Mouse (Mus musculus): ENCODE data around the gene Ccl6. TPM values are rescaled to one million over a fixed set of nuclear protein-coding genes. Genes with fewer than 3 reads are reported as not detected.

Ccl6 gene
- polyA plus RNA-seq, 1 experiment from 2014 or later = 1.3 TPM

- Histone ChIP-seq H3K9ac (ENCODE audit: low read depth, low read length) (no peak overlapping the region), H3K4me3 (ENCODE audit: low read depth, low read length) (no peak overlapping the region), H3K4me1 (replicated peaks; ENCODE audit: control insufficient read depth, insufficient read depth, low read length) (no peaks in the 10 kb centered on the region), H3K27ac (ENCODE audit: low read depth, low read length) (no peak overlapping the region), H3K4me2 (replicated peaks; ENCODE audit: low read depth, low read length) (no peak overlapping the region), H3K36me3 (ENCODE audit: control insufficient read depth, insufficient read depth, low read length) (no peaks in the 10 kb centered on the region), H3K9me3 (ENCODE audit: control insufficient read depth, low read length) (no peaks in the 10 kb centered on the region), H3K27me3 (ENCODE audit: control insufficient read depth, insufficient read depth, low read length) (no peaks in the 10 kb centered on the region)
- 85% methylated on average over 2 of the region's 2 CpGs for WGBS
- DNase-seq (ENCODE audit: low spot score) (no peak), ATAC-seq (ENCODE audit: low FRiP score) (no peak)
Measured at GRCm38 (mm10) chr11:83631065-83631464, 38.2 kb upstream of the Ccl6 start.

GRCm38 (mm10) chr11:83630630-83631029 lies 37.7 kb upstream of the Ccl6 start:
- Histone ChIP-seq H3K9me3 (ENCODE audit: control insufficient read depth, low read length) (no peaks in the 10 kb centered on the region), H3K4me1 (replicated peaks; ENCODE audit: control insufficient read depth, insufficient read depth, low read length) (no peaks in the 10 kb centered on the region), H3K4me2 (replicated peaks; ENCODE audit: low read depth, low read length) (no peak overlapping the region), H3K27ac (ENCODE audit: low read depth, low read length) (no peak overlapping the region), H3K36me3 (ENCODE audit: control insufficient read depth, insufficient read depth, low read length) (no peaks in the 10 kb centered on the region), H3K9ac (ENCODE audit: low read depth, low read length) (no peak overlapping the region), H3K27me3 (ENCODE audit: control insufficient read depth, insufficient read depth, low read length) (no peaks in the 10 kb centered on the region), H3K4me3 (ENCODE audit: low read depth, low read length) (no peak overlapping the region)
- DNase-seq (ENCODE audit: low spot score) (no peak), ATAC-seq (ENCODE audit: low FRiP score) (no peak)
- 85% methylated on average over 1 of the region's 1 CpGs for WGBS

- H3K4me3 ChIP-seq (ENCODE audit: low read depth, low read length) = no peak overlapping the region
- H3K27ac ChIP-seq (ENCODE audit: low read depth, low read length) = no peak overlapping the region
- no peaks in the 10 kb centered on the region for H3K27me3 ChIP-seq (ENCODE audit: control insufficient read depth, insufficient read depth, low read length)
- no peaks in the 10 kb centered on the region for H3K9me3 ChIP-seq (ENCODE audit: control insufficient read depth, low read length)
- H3K4me2 ChIP-seq (replicated peaks; ENCODE audit: low read depth, low read length) = no peak overlapping the region
- no peak for ATAC-seq (ENCODE audit: low FRiP score)
- DNase-seq (ENCODE audit: low spot score) = no peak
- 89% methylated on average over 9 of the region's 9 CpGs for WGBS
- H3K9ac ChIP-seq (ENCODE audit: low read depth, low read length) = no peak overlapping the region
- no peaks in the 10 kb centered on the region for H3K36me3 ChIP-seq (ENCODE audit: control insufficient read depth, insufficient read depth, low read length)
- no peaks in the 10 kb centered on the region for H3K4me1 ChIP-seq (replicated peaks; ENCODE audit: control insufficient read depth, insufficient read depth, low read length)
Measured at GRCm38 (mm10) chr11:83628808-83629207, 35.9 kb upstream of the Ccl6 start.

GRCm38 (mm10) chr11:83623586-83623985 lies 30.7 kb upstream of the Ccl6 start:
- Histone ChIP-seq H3K9me3 (ENCODE audit: control insufficient read depth, low read length) (no peaks in the 10 kb centered on the region), H3K4me1 (replicated peaks; ENCODE audit: control insufficient read depth, insufficient read depth, low read length) (no peaks in the 10 kb centered on the region), H3K4me2 (replicated peaks; ENCODE audit: low read depth, low read length) (no peak overlapping the region), H3K27ac (ENCODE audit: low read depth, low read length) (no peak overlapping the region), H3K27me3 (ENCODE audit: control insufficient read depth, insufficient read depth, low read length) (no peaks in the 10 kb centered on the region), H3K36me3 (ENCODE audit: control insufficient read depth, insufficient read depth, low read length) (no peaks in the 10 kb centered on the region), H3K9ac (ENCODE audit: low read depth, low read length) (no peak overlapping the region), H3K4me3 (ENCODE audit: low read depth, low read length) (no peak overlapping the region)
- WGBS = 88% methylated on average over 3 of the region's 3 CpGs
- no peak for ATAC-seq (ENCODE audit: low FRiP score)
- no peak for DNase-seq (ENCODE audit: low spot score)

- DNase-seq (ENCODE audit: low spot score) = no peak
- Histone ChIP-seq H3K36me3 (ENCODE audit: control insufficient read depth, insufficient read depth, low read length) (no peaks in the 10 kb centered on the region), H3K9me3 (ENCODE audit: control insufficient read depth, low read length) (no peaks in the 10 kb centered on the region), H3K4me3 (ENCODE audit: low read depth, low read length) (no peak overlapping the region), H3K27ac (ENCODE audit: low read depth, low read length) (no peak overlapping the region), H3K9ac (ENCODE audit: low read depth, low read length) (no peak overlapping the region), H3K4me2 (replicated peaks; ENCODE audit: low read depth, low read length) (no peak overlapping the region), H3K27me3 (ENCODE audit: control insufficient read depth, insufficient read depth, low read length) (no peaks in the 10 kb centered on the region), H3K4me1 (replicated peaks; ENCODE audit: control insufficient read depth, insufficient read depth, low read length) (no peaks in the 10 kb centered on the region)
- no peak for ATAC-seq (ENCODE audit: low FRiP score)
- WGBS = 97% methylated on average over 1 of the region's 1 CpGs
Measured at GRCm38 (mm10) chr11:83619037-83619436, 26.1 kb upstream of the Ccl6 start.

- no peaks in the 10 kb centered on the region for H3K4me1 ChIP-seq (replicated peaks; ENCODE audit: control insufficient read depth, insufficient read depth, low read length)
- no peaks in the 10 kb centered on the region for H3K9me3 ChIP-seq (ENCODE audit: control insufficient read depth, low read length)
- no peak overlapping the region for H3K4me3 ChIP-seq (ENCODE audit: low read depth, low read length)
- no peaks in the 10 kb centered on the region for H3K27me3 ChIP-seq (ENCODE audit: control insufficient read depth, insufficient read depth, low read length)
- H3K4me2 ChIP-seq (replicated peaks; ENCODE audit: low read depth, low read length) = no peak overlapping the region
- ATAC-seq (ENCODE audit: low FRiP score) (no peak), DNase-seq (ENCODE audit: low spot score) (no peak)
- H3K27ac ChIP-seq (ENCODE audit: low read depth, low read length) = no peak overlapping the region
- H3K9ac ChIP-seq (ENCODE audit: low read depth, low read length) = no peak overlapping the region
- H3K36me3 ChIP-seq (ENCODE audit: control insufficient read depth, insufficient read depth, low read length) = no peaks in the 10 kb centered on the region
- WGBS = 64% methylated on average over 5 of the region's 5 CpGs
Measured at GRCm38 (mm10) chr11:83618238-83618637, 25.4 kb upstream of the Ccl6 start.

GRCm38 (mm10) chr11:83616586-83616985 lies 23.7 kb upstream of the Ccl6 start:
- no peak for DNase-seq (ENCODE audit: low spot score)
- no peaks in the 10 kb centered on the region for H3K4me1 ChIP-seq (replicated peaks; ENCODE audit: control insufficient read depth, insufficient read depth, low read length)
- 89% methylated on average over 1 of the region's 1 CpGs for WGBS
- no peak overlapping the region for H3K27ac ChIP-seq (ENCODE audit: low read depth, low read length)
- H3K9ac ChIP-seq (ENCODE audit: low read depth, low read length) = no peak overlapping the region
- no peak overlapping the region for H3K4me3 ChIP-seq (ENCODE audit: low read depth, low read length)
- no peak for ATAC-seq (ENCODE audit: low FRiP score)
- no peaks in the 10 kb centered on the region for H3K9me3 ChIP-seq (ENCODE audit: control insufficient read depth, low read length)
- H3K27me3 ChIP-seq (ENCODE audit: control insufficient read depth, insufficient read depth, low read length) = no peaks in the 10 kb centered on the region
- H3K36me3 ChIP-seq (ENCODE audit: control insufficient read depth, insufficient read depth, low read length) = no peaks in the 10 kb centered on the region
- no peak overlapping the region for H3K4me2 ChIP-seq (replicated peaks; ENCODE audit: low read depth, low read length)

GRCm38 (mm10) chr11:83610900-83611299 lies 18.0 kb upstream of the Ccl6 start:
- no peaks in the 10 kb centered on the region for H3K9me3 ChIP-seq (ENCODE audit: control insufficient read depth, low read length)
- no peak overlapping the region for H3K27ac ChIP-seq (ENCODE audit: low read depth, low read length)
- no peak overlapping the region for H3K4me2 ChIP-seq (replicated peaks; ENCODE audit: low read depth, low read length)
- no peaks in the 10 kb centered on the region for H3K27me3 ChIP-seq (ENCODE audit: control insufficient read depth, insufficient read depth, low read length)
- DNase-seq (ENCODE audit: low spot score) = no peak
- no peak overlapping the region for H3K4me3 ChIP-seq (ENCODE audit: low read depth, low read length)
- H3K4me1 ChIP-seq (replicated peaks; ENCODE audit: control insufficient read depth, insufficient read depth, low read length) = no peaks in the 10 kb centered on the region
- no peak overlapping the region for H3K9ac ChIP-seq (ENCODE audit: low read depth, low read length)
- WGBS = 77% methylated on average over 2 of the region's 2 CpGs
- H3K36me3 ChIP-seq (ENCODE audit: control insufficient read depth, insufficient read depth, low read length) = no peaks in the 10 kb centered on the region
- no peak for ATAC-seq (ENCODE audit: low FRiP score)

- WGBS = 50% methylated on average over 1 of the region's 1 CpGs
- no peak for DNase-seq (ENCODE audit: low spot score)
Measured at GRCm38 (mm10) chr11:83606396-83606795, 13.5 kb upstream of the Ccl6 start.

More at GRCm38 (mm10) chr11:83606396-83606795, 13.5 kb upstream of the Ccl6 start:
- Histone ChIP-seq H3K27ac (ENCODE audit: low read depth, low read length) (no peak overlapping the region), H3K4me2 (replicated peaks; ENCODE audit: low read depth, low read length) (no peak overlapping the region), H3K9ac (ENCODE audit: low read depth, low read length) (no peak overlapping the region), H3K9me3 (ENCODE audit: control insufficient read depth, low read length) (no peaks in the 10 kb centered on the region), H3K27me3 (ENCODE audit: control insufficient read depth, insufficient read depth, low read length) (no peaks in the 10 kb centered on the region), H3K4me1 (replicated peaks; ENCODE audit: control insufficient read depth, insufficient read depth, low read length) (no peaks in the 10 kb centered on the region), H3K36me3 (ENCODE audit: control insufficient read depth, insufficient read depth, low read length) (no peaks in the 10 kb centered on the region), H3K4me3 (ENCODE audit: low read depth, low read length) (no peak overlapping the region)
- ATAC-seq (ENCODE audit: low FRiP score) = no peak

Data from hindbrain, embryonic 11.5 days (tissue).